Mouse (Mus musculus) CH12.LX (cell line): ENCODE data around the gene Tgm1. TPM values are rescaled to one million over a fixed set of nuclear protein-coding genes. Genes with fewer than 3 reads are reported as not detected.

Source experiments
- DNase-seq: peaks from one replicate; pipeline ENCODE4 v3.0.0-alpha.2; 2013; ENCODE audit errors: extremely low read depth
- H3K27ac ChIP-seq: 2 replicates; pipeline ENCODE4 v1.5.1; 2012; ENCODE audit warnings: low read depth, mild to moderate bottlenecking, control low read depth, moderate library complexity; ENCODE audit not compliant: insufficient read depth
- H3K27me3 ChIP-seq: replicated peaks from 2 replicates; pipeline ENCODE3; 2012; ENCODE audit warnings: inconsistent platforms
- H3K36me3 ChIP-seq, 2 experiments: replicated peaks in 1 of 2; 2 replicates each; pipeline versions ENCODE3 to v1.6.1; 2012; ENCODE audit warnings: inconsistent platforms in 1 of 2, low read length in 1 of 2, mild to moderate bottlenecking in 1 of 2, mixed read lengths in 1 of 2, moderate library complexity in 1 of 2; ENCODE audit not compliant: control insufficient read depth in 1 of 2, insufficient read depth in 1 of 2
- H3K4me1 ChIP-seq, 2 experiments: 2 replicates each; pipeline ENCODE4 v1.6.1; 2012; ENCODE audit warnings: inconsistent platforms in 1 of 2, moderate library complexity in 1 of 2; ENCODE audit not compliant: insufficient read depth in 2 of 2, control insufficient read depth in 1 of 2
- H3K4me2 ChIP-seq: 2 replicates; pipeline ENCODE4 v1.6.1; 2012; ENCODE audit warnings: low read depth, mild to moderate bottlenecking, control low read depth; ENCODE audit not compliant: poor library complexity, insufficient read depth, severe bottlenecking
- H3K4me3 ChIP-seq, 3 experiments: fragments of 150-350 bp in 1 of 3; sonication (generic) in 1 of 3; replicated peaks in 1 of 3; 2 replicates each; pipeline versions ENCODE3 to v1.5.1; 2011 to 2012; ENCODE audit warnings: low read depth in 2 of 3, low read length in 2 of 3, mild to moderate bottlenecking in 2 of 3, moderate library complexity in 2 of 3, control low read depth in 1 of 3, improper control_type of control experiment in 1 of 3, inconsistent platforms in 1 of 3, mixed read lengths in 1 of 3; ENCODE audit not compliant: poor library complexity in 1 of 3
- H3K79me2 ChIP-seq: replicated peaks from 2 replicates; pipeline ENCODE4 v1.6.1; 2012; ENCODE audit warnings: mild to moderate bottlenecking, moderate library complexity; ENCODE audit not compliant: control insufficient read depth, poor library complexity, insufficient read depth, severe bottlenecking; ENCODE audit errors: extremely low read depth
- H3K9ac ChIP-seq: 2 replicates; pipeline ENCODE4 v1.6.1; 2012; ENCODE audit warnings: low read depth, mild to moderate bottlenecking, control low read depth, moderate library complexity; ENCODE audit not compliant: insufficient read depth
- H3K9me3 ChIP-seq: replicated peaks from 2 replicates; pipeline ENCODE3; 2012; ENCODE audit warnings: low read length, inconsistent platforms, mixed read lengths
- BHLHE40 ChIP-seq: IDR thresholded peaks from 2 replicates; pipeline ENCODE4 v1.6.1; 2011; ENCODE audit warnings: mild to moderate bottlenecking, low read depth, low read length, improper control_type of control experiment
- CTCF ChIP-seq, 2 experiments: IDR thresholded peaks in 1 of 2; conservative IDR thresholded peaks in 1 of 2; 2 replicates each; pipeline ENCODE4 v1.5.1; 2011 to 2012; ENCODE audit warnings: low read depth in 2 of 2, low read length in 2 of 2, improper control_type of control experiment in 1 of 2, inconsistent platforms in 1 of 2, mild to moderate bottlenecking in 1 of 2, moderate library complexity in 1 of 2
- E2F4 ChIP-seq: IDR thresholded peaks from 2 replicates; pipeline ENCODE4 v1.6.1; 2011; ENCODE audit warnings: low read depth, low read length, improper control_type of control experiment; ENCODE audit not compliant: insufficient replicate concordance
- ELF1 ChIP-seq: IDR thresholded peaks from 2 replicates; pipeline ENCODE4 v1.6.1; 2014; ENCODE audit warnings: low read depth, mild to moderate bottlenecking, inconsistent platforms, low read length, improper control_type of control experiment
- EP300 ChIP-seq: IDR thresholded peaks from 2 replicates; pipeline ENCODE4 v1.6.1; 2011; ENCODE audit warnings: low read length, improper control_type of control experiment
- ETS1 ChIP-seq: conservative IDR thresholded peaks from 2 replicates; pipeline ENCODE4 v1.6.1; 2012; ENCODE audit warnings: low read depth, mild to moderate bottlenecking, inconsistent platforms, low read length, improper control_type of control experiment, moderate library complexity
- GABPA ChIP-seq: IDR thresholded peaks from 2 replicates; pipeline ENCODE4 v1.6.1; 2012; ENCODE audit warnings: low read depth, low read length, improper control_type of control experiment, inconsistent platforms; ENCODE audit not compliant: insufficient replicate concordance
- IRF4 ChIP-seq: IDR thresholded peaks from 2 replicates; pipeline ENCODE4 v1.6.1; 2014; ENCODE audit warnings: low read depth, mild to moderate bottlenecking, inconsistent platforms, low read length, improper control_type of control experiment
- KAT2A ChIP-seq: IDR thresholded peaks from 2 replicates; pipeline ENCODE4 v1.6.1; 2012; ENCODE audit warnings: low read length, improper control_type of control experiment, inconsistent platforms; ENCODE audit not compliant: insufficient replicate concordance
- MAFK ChIP-seq: IDR thresholded peaks from 2 replicates; pipeline ENCODE4 v1.6.1; 2011; ENCODE audit warnings: low read length, improper control_type of control experiment; ENCODE audit not compliant: insufficient replicate concordance
- MAX ChIP-seq: IDR thresholded peaks from 2 replicates; pipeline ENCODE4 v1.6.1; 2011; ENCODE audit warnings: low read length, improper control_type of control experiment
- MXI1 ChIP-seq: IDR thresholded peaks from 2 replicates; pipeline ENCODE4 v1.6.1; 2011; ENCODE audit warnings: mild to moderate bottlenecking, low read depth, low read length, improper control_type of control experiment
- NELFE ChIP-seq: IDR thresholded peaks from 2 replicates; pipeline ENCODE4 v1.6.1; 2011; ENCODE audit warnings: low read depth, low read length, improper control_type of control experiment
- POLR2A ChIP-seq: IDR thresholded peaks from 2 replicates; pipeline ENCODE4 v1.6.1; 2011; ENCODE audit warnings: low read depth, mild to moderate bottlenecking, improper control_type of control experiment, low read length
- POLR2AphosphoS2 ChIP-seq: IDR thresholded peaks from 2 replicates; pipeline ENCODE4 v1.6.1; 2011; ENCODE audit warnings: low read depth, low read length, improper control_type of control experiment
- SIN3A ChIP-seq: IDR thresholded peaks from 2 replicates; pipeline ENCODE4 v1.6.1; 2012; ENCODE audit warnings: low read length, improper control_type of control experiment, inconsistent platforms
- TCF12 ChIP-seq: IDR thresholded peaks from 2 replicates; pipeline ENCODE4 v1.6.1; 2014; ENCODE audit warnings: low read depth, mild to moderate bottlenecking, inconsistent platforms, low read length, improper control_type of control experiment
- UBTF ChIP-seq: IDR thresholded peaks from 2 replicates; pipeline ENCODE4 v1.6.1; 2012; ENCODE audit warnings: low read depth, mild to moderate bottlenecking, inconsistent platforms, low read length, improper control_type of control experiment, moderate library complexity
- USF1 ChIP-seq: IDR thresholded peaks from 2 replicates; pipeline ENCODE4 v1.6.1; 2014; ENCODE audit warnings: low read depth, mild to moderate bottlenecking, inconsistent platforms, low read length, improper control_type of control experiment
- ZNF384 ChIP-seq: IDR thresholded peaks from 2 replicates; pipeline ENCODE4 v1.6.1; 2012; ENCODE audit warnings: low read depth, low read length, improper control_type of control experiment, inconsistent platforms
- dilution Hi-C: fragments of 300-500 bp; cut with MboI; formaldehyde crosslinking; loops from 2 replicates; pipeline ENCODE4 v1.14.3; 2020; ENCODE audit warnings: low sequenced_read_pairs; ENCODE audit not compliant: extremely low pct_unique_long_range_greater_than_20kb, extremely low pct_ligation_motif_present
- in situ Hi-C: fragments of 300-500 bp; cut with MboI; formaldehyde crosslinking; loops from 3 replicates; pipeline ENCODE4 v1.14.3; 2019; ENCODE audit warnings: low sequenced_read_pairs, low pct_ligation_motif_present, low pct_unique_long_range_greater_than_20kb, mixed read lengths
- polyA plus RNA-seq: library from polyadenylated mRNA; unstranded; fragments of >175 nt; gene quantifications from 2 replicates; pipeline ENCODE4 v1.2.1, GENCODE M21; 2012; ENCODE audit warnings: low read depth; ENCODE audit not compliant: insufficient read length
- total RNA-seq, 2 experiments: library from RNA; depleted of rRNA; stranded (reverse); fragments of 300-350 nt in 1 of 2; fragments of >200 nt in 1 of 2; gene quantifications; 2 replicates each; pipeline ENCODE4 v1.2.3; 2012 to 2014

The Tgm1 gene
- total and polyA plus RNA-seq, 3 experiments, result 0.07 to 0.14 TPM; not detected in 1

DNA sequence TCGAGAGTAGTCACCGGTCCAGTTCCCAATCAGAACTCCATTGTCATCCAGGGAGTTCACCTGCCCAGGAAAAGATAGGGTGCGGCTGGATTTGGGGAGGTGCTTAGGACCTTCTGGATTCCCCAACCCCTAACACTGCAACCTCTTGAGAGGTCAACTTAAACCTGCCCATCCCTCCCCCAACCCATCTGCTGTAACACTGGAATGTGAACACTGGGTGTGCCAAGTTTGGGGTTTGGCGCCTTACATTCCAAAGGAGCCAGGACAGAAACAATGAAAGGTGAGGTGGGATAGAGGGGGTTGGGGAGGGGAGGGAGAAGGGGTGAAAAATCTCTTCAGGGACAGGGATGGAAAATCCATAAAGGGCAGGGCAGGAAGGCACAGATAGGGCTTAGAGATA lies 4.2 kb downstream of the Tgm1 start:
- H3K4me3 ChIP-seq, result no peak overlapping the region
- in situ Hi-C loops, result no loop called here
- H3K27me3 ChIP-seq, result peaks cover 2% of the 10 kb centered on the region
- no peak for TF ChIP-seq ELF1
- no peak for TF ChIP-seq MAFK
- no peak for TF ChIP-seq MAX
- no peak for TF ChIP-seq MXI1
- TF ChIP-seq EP300, result no peak
- TF ChIP-seq IRF4, result no peak
- TF ChIP-seq NELFE, result no peak
- TF ChIP-seq CTCF (conservative IDR thresholded peaks at IDR 0.05 in 1 of 2, IDR thresholded peaks at IDR 0.05 in 1 of 2; ENCODE audit: low read depth in 2 of 2, low read length in 2 of 2), result no peak
- TF ChIP-seq UBTF, result no peak
- no peak for TF ChIP-seq SIN3A
- no peak for TF ChIP-seq KAT2A
- TF ChIP-seq POLR2AphosphoS2, result no peak
- no peak for TF ChIP-seq ETS1
- TF ChIP-seq, all 38 proteins: peak for 0
- Histone ChIP-seq H3K4me2 (no peak overlapping the region), H3K79me2 (no peaks in the 10 kb centered on the region), H3K36me3 (no peaks in the 10 kb centered on the region), H3K4me1 (no peaks in the 10 kb centered on the region), H3K9me3 (no peaks in the 10 kb centered on the region), H3K27ac (no peak overlapping the region), H3K9ac (no peak overlapping the region)
- dilution Hi-C loops, result no loop called here
- no peak for DNase-seq

DNA sequence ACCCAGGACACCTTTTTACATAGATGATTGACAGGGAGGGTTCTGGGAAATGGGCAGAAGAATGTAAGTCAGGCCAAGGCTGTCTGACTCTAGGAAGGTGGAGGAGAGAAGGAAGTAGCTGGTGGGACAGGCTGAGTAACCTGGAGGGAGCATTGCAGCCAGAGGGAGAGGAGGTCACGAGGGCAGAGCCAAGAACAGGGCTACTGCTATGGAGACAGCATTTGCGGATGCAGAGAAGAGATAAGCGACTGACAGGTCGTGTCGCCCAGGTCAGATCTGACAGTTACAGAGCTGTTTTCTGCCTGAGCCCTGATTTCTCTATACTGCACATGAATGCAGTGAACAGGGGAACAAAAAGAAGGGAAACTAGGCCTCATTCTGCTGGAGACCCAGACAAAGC lies 6.3 kb downstream of the Tgm1 start:
- dilution Hi-C loops, result no loop called here
- no peak for DNase-seq
- no peak for TF ChIP-seq ETS1
- no peak for TF ChIP-seq ZNF384
- TF ChIP-seq IRF4, result no peak
- TF ChIP-seq MXI1, result no peak
- TF ChIP-seq GABPA, result no peak
- TF ChIP-seq E2F4, result no peak
- no peak for TF ChIP-seq TCF12
- TF ChIP-seq POLR2A, result no peak
- TF ChIP-seq NELFE, result no peak
- no peak for TF ChIP-seq ELF1
- no peak for TF ChIP-seq BHLHE40
- no peak for TF ChIP-seq USF1
- TF ChIP-seq, all 38 proteins: peak for 0
- no peaks in the 10 kb centered on the region for H3K9me3 ChIP-seq
- H3K79me2 ChIP-seq, result no peaks in the 10 kb centered on the region
- H3K4me3 ChIP-seq, result no peak overlapping the region
- H3K27ac ChIP-seq, result no peak overlapping the region
- peaks cover 2% of the 10 kb centered on the region for H3K27me3 ChIP-seq
- no peak overlapping the region for H3K9ac ChIP-seq
- no peaks in the 10 kb centered on the region for H3K36me3 ChIP-seq
- H3K4me1 ChIP-seq, result no peaks in the 10 kb centered on the region
- no peak overlapping the region for H3K4me2 ChIP-seq
- in situ Hi-C loops, result no loop called here
